Mouse (Mus musculus) gastrocnemius, adult 8-10 months (tissue): ENCODE measurements around the gene Asic1. TPM values are rescaled to one million over a fixed set of nuclear protein-coding genes. Genes with fewer than 3 reads are reported as not detected.

Source experiments
- total RNA-seq, 4 experiments: library from RNA; stranded (reverse); gene quantifications; 2 replicates each; pipeline ENCODE4 v1.2.4; 2022

Asic1 gene
- total RNA-seq, 4 experiments from 2014 or later, result not detected

Other genes with a start within 250 kb of the Asic1 start
- 1 to 10 TPM; 1.5 to 2.2 (median 1.7) TPM for gene Nckap5l, start 212.6 kb upstream of the Asic1 start, total RNA-seq
- gene Bcdin3d, start 195.6 kb upstream of the Asic1 start, total RNA-seq, result 1 to 10 TPM; 3.6 to 6.2 (median 4.5) TPM
- gene Faim2, start 142.2 kb upstream of the Asic1 start, total RNA-seq, result under 1 TPM in 3 of 4 experiments, not detected in 1; 0.13 to 0.21 (median 0.15) TPM
- gene Aqp2, start 91.3 kb upstream of the Asic1 start, total RNA-seq, result not detected
- not detected for gene Aqp5, start 79.6 kb upstream of the Asic1 start, total RNA-seq
- gene Aqp6, start 69.0 kb upstream of the Asic1 start, total RNA-seq, result not detected
- 1 to 10 TPM in 2 of 4 experiments, under 1 TPM in 2; 0.31 to 2.4 (median 1.1) TPM for gene Racgap1, start 18.7 kb upstream of the Asic1 start, total RNA-seq
- gene Smarcd1, start 31.8 kb downstream of the Asic1 start, total RNA-seq, result 1 to 10 TPM; 4.8 to 9.4 (median 7.2) TPM
- gene Gm17349, start 35.1 kb downstream of the Asic1 start, total RNA-seq, result 1 to 10 TPM in 1 of 4 experiments, not detected in 3; 1.3 TPM
- gene Gpd1, start 47.1 kb downstream of the Asic1 start, total RNA-seq, result 100 to 1,000 TPM; 446 to 550 (median 458) TPM
- gene Cox14, start 55.2 kb downstream of the Asic1 start, total RNA-seq, result 100 to 1,000 TPM; 154 to 172 (median 162) TPM
- 1 to 10 TPM; 3.1 to 4.9 (median 3.5) TPM for gene Cers5, start 102.5 kb downstream of the Asic1 start, total RNA-seq
- gene Lima1, start 205.1 kb downstream of the Asic1 start, total RNA-seq, result 1 to 10 TPM; 5.8 to 9.4 (median 6.5) TPM